ENCODE assay signal across 13 mouse cellular contexts in genomic region chr12:70104776-70105420, GRCm38 (mm10). TPM values are rescaled to one million over a fixed set of nuclear protein-coding genes. Genes with fewer than 3 reads are reported as not detected.
A peak's percentile ranks its signal among the peaks of the same experiment; 100 is the strongest.
DNase-seq lines count a peak whose midpoint lies in the region; ATAC-seq and TF ChIP-seq lines count a peak whose summit lies in the region.
"Had no signal": no experiment of that assay in that cellular context is flagged by ENCODE, and none has a peak within 500 bp of the region (broad histone marks: within the 10 kb centered on the region; RNA-seq: fewer than 3 reads in every experiment).

No protein-coding gene starts in this region.

- TF ChIP-seq CTCF in CH12.LX (conservative IDR thresholded peaks at IDR 0.05 in 1 of 2, IDR thresholded peaks at IDR 0.05 in 1 of 2; ENCODE audit: low read depth in 2 of 2, low read length in 2 of 2): no peak

- ATAC-seq in forebrain, embryonic 11.5 days (replicated peaks; ENCODE audit: low FRiP score): peak; percentile 39; the same call in 1 of the 2 replicates
- no peak; the same call in 1 of the 2 replicates for ATAC-seq in forebrain, embryonic 12.5 days (ENCODE audit: low FRiP score)
- ATAC-seq in neutrophil, adult 5-6 weeks (ENCODE audit: extremely low read depth, insufficient number of reproducible peaks, low FRiP score, poor library complexity, severe bottlenecking): peak; percentile 50; the same call in 1 of the 2 replicates
- ATAC-seq: intestine, embryonic 16.5 days had no signal

- no peak for TF ChIP-seq EP300 in CH12.LX (IDR thresholded peaks at IDR 0.05; ENCODE audit: low read length)

- dilution Hi-C loops in CH12.LX (cut with MboI; ENCODE audit: extremely low pct_ligation_motif_present, extremely low pct_unique_long_range_greater_than_20kb, low sequenced_read_pairs): no loop called here

- peaks cover 5% of the 10 kb centered on the region; the same call in 1 of the 2 replicates for H3K4me1 ChIP-seq in forebrain, embryonic 11.5 days (replicated peaks; ENCODE audit: control insufficient read depth, insufficient read depth, low read length)
- peaks cover 55% of the 10 kb centered on the region for H3K4me1 ChIP-seq in forebrain, embryonic 12.5 days
- H3K4me1 ChIP-seq in CH12.LX (ENCODE audit: control insufficient read depth in 1 of 2, insufficient read depth in 2 of 2): peaks cover 20 to 76% of the 10 kb centered on the region in 2 experiments

- H3K36me3 ChIP-seq in forebrain, embryonic 11.5 days (ENCODE audit: control insufficient read depth, insufficient read depth, low read length): no peaks in the 10 kb centered on the region
- H3K36me3 ChIP-seq in forebrain, embryonic 12.5 days (replicated peaks): 0 out of 2 replicates have a peak, but pooled peaks cover 3% of the 10 kb centered on the region
- H3K36me3 ChIP-seq in CH12.LX (replicated peaks in 1 of 2; ENCODE audit: control insufficient read depth in 1 of 2, insufficient read depth in 1 of 2, low read length in 1 of 2): peaks cover 11 to 39% of the 10 kb centered on the region in 2 experiments

- no peak overlapping the region for H3K9ac ChIP-seq in forebrain, embryonic 11.5 days (ENCODE audit: low read length)
- H3K9ac ChIP-seq in forebrain, embryonic 12.5 days: no peak overlapping the region
- no peak overlapping the region for H3K9ac ChIP-seq in CH12.LX (ENCODE audit: insufficient read depth, low read depth)
- H3K9ac ChIP-seq: limb, embryonic 12.5 days; neural tube, embryonic 12.5 days had no signal

- H3K27me3 ChIP-seq in forebrain, embryonic 11.5 days (ENCODE audit: control insufficient read depth, insufficient read depth, low read length): peaks cover 10% of the 10 kb centered on the region; the same call in 1 of the 2 replicates
- H3K27me3 ChIP-seq in forebrain, embryonic 12.5 days: peaks cover 28% of the 10 kb centered on the region
- H3K27me3 ChIP-seq in CH12.LX (replicated peaks): no peaks in the 10 kb centered on the region
- H3K27me3 ChIP-seq: neural tube, embryonic 12.5 days had no signal

- no peaks in the 10 kb centered on the region for H3K9me3 ChIP-seq in forebrain, embryonic 11.5 days (ENCODE audit: control insufficient read depth, low read length)
- no peaks in the 10 kb centered on the region for H3K9me3 ChIP-seq in forebrain, embryonic 12.5 days
- H3K9me3 ChIP-seq in CH12.LX (replicated peaks; ENCODE audit: low read length): no peaks in the 10 kb centered on the region
- H3K9me3 ChIP-seq: limb, embryonic 12.5 days; neural tube, embryonic 12.5 days had no signal

- peaks cover 8% of the 10 kb centered on the region for H3K79me2 ChIP-seq in CH12.LX (replicated peaks; ENCODE audit: control insufficient read depth, extremely low read depth, insufficient read depth, poor library complexity, severe bottlenecking)

- H3K4me3 ChIP-seq in forebrain, embryonic 11.5 days (ENCODE audit: low read depth, low read length): no peak overlapping the region
- H3K4me3 ChIP-seq in forebrain, embryonic 12.5 days (replicated peaks): no peak overlapping the region
- H3K4me3 ChIP-seq in CH12.LX (replicated peaks in 1 of 3; ENCODE audit: low read depth in 2 of 3, low read length in 2 of 3, poor library complexity in 1 of 3): no peak overlapping the region
- H3K4me3 ChIP-seq: limb, embryonic 12.5 days; neural tube, embryonic 12.5 days had no signal

- 5% methylated on average over 5 of the region's 5 CpGs for WGBS in forebrain, embryonic 11.5 days
- WGBS in forebrain, embryonic 12.5 days: 7% methylated on average over 5 of the region's 5 CpGs

- H3K27ac ChIP-seq in forebrain, embryonic 11.5 days (ENCODE audit: low read depth, low read length): no peak overlapping the region
- H3K27ac ChIP-seq in forebrain, embryonic 12.5 days: no peak overlapping the region
- H3K27ac ChIP-seq in CH12.LX (ENCODE audit: insufficient read depth, low read depth): peak overlapping the region; percentile 31; the same call in 1 of the 2 replicates
- H3K27ac ChIP-seq: limb, embryonic 12.5 days; neural tube, embryonic 12.5 days had no signal

- intact Hi-C loops in left cerebral cortex, postnatal 25 days (cut with DNase I): no loop called here

- no peak overlapping the region for H3K4me2 ChIP-seq in forebrain, embryonic 11.5 days (ENCODE audit: low read depth, low read length, severe bottlenecking)
- H3K4me2 ChIP-seq in forebrain, embryonic 12.5 days: no peak overlapping the region
- H3K4me2 ChIP-seq in CH12.LX (ENCODE audit: insufficient read depth, low read depth, poor library complexity, severe bottlenecking): 0 out of 2 replicates have a peak overlapping the region, but pooled peaks have one; percentile 11
- H3K4me2 ChIP-seq: heart, embryonic 11.5 days; limb, embryonic 12.5 days; neural tube, embryonic 12.5 days had no signal

- no peak for TF ChIP-seq POLR2A in CH12.LX (IDR thresholded peaks at IDR 0.05; ENCODE audit: low read depth, low read length)

- no peak for DNase-seq in forebrain, embryonic 11.5 days (ENCODE audit: low spot score)
- no peak for DNase-seq in CH12.LX (ENCODE audit: extremely low read depth)
- peak; percentile 51 for DNase-seq in kidney, adult 18-20 months
- DNase-seq in heart, postnatal 4 days: no peak
- no peak for DNase-seq in left cerebral cortex, postnatal 25 days (ENCODE audit: low spot score in 2 of 2)
- DNase-seq in urinary bladder, postnatal 25 days (ENCODE audit: low spot score): no peak
- DNase-seq: cerebellum, adult 2 months had no signal

- no peak for TF ChIP-seq RAD21 in CH12.LX (IDR thresholded peaks at IDR 0.05; ENCODE audit: low read depth, low read length)

- in situ Hi-C loops in CH12.LX (cut with MboI; ENCODE audit: low pct_ligation_motif_present, low pct_unique_long_range_greater_than_20kb, low sequenced_read_pairs): no loop called here

TF ChIP-seq in CH12.LX, 34 proteins besides CTCF, POLR2A, EP300 and RAD21:
- TF ChIP-seq JUND (conservative IDR thresholded peaks at IDR 0.05; ENCODE audit: low read depth, low read length): peak; percentile 21; the same call in 1 of the 2 replicates
- no peak for TF ChIP-seq SMC3 (IDR thresholded peaks at IDR 0.05; ENCODE audit: low read depth, low read length)
- TF ChIP-seq ZNF384 (IDR thresholded peaks at IDR 0.05; ENCODE audit: low read depth, low read length): peak; percentile 85
- TF ChIP-seq ETS1 (conservative IDR thresholded peaks at IDR 0.05; ENCODE audit: low read depth, low read length): peak; percentile 9; the same call in 1 of the 2 replicates

RNA-seq across cellular contexts. Expression of gene Nin, which starts 8.6 kb away (rescaled TPM):
- polyA plus RNA-seq in forebrain, embryonic 11.5 days (2014; fragmentation: Nextera tagmentation; extraction: Ambion mirVana): 13.0 and 13.3 TPM in 2 replicates
- polyA plus RNA-seq in forebrain, embryonic 12.5 days (2016; fragmentation: Nextera tagmentation; extraction: Ambion mirVana): 12.7 and 15.5 TPM in 2 replicates
- total RNA-seq in CH12.LX (2012; rRNA removed) (29.0 and 33.5 TPM in 2 replicates), CH12.LX (2014; rRNA removed) (34.1 and 37.2 TPM in 2 replicates)
- 41.8 and 51.7 TPM in 2 replicates for polyA plus RNA-seq in CH12.LX (2012; ENCODE audit: insufficient read length, low read depth)
- 92.8 and 95.4 TPM in 2 replicates for total RNA-seq in neutrophil, adult 5-6 weeks (2017)
- 10 to 100 TPM; 41.3 to 42.0 TPM for total RNA-seq in heart, postnatal 4 days (2021)
- total RNA-seq in left cerebral cortex, postnatal 25 days (2021): 10 to 100 TPM; 53.1 to 56.4 TPM

RNA-seq across cellular contexts. Expression of gene Abhd12b, which starts 49.0 kb away (rescaled TPM):
- not detected in 2 replicates for polyA plus RNA-seq in forebrain, embryonic 11.5 days (2014; fragmentation: Nextera tagmentation; extraction: Ambion mirVana)
- polyA plus RNA-seq in forebrain, embryonic 12.5 days (2016; fragmentation: Nextera tagmentation; extraction: Ambion mirVana): not detected in 2 replicates
- total RNA-seq in CH12.LX (2012; rRNA removed) (not detected in 2 replicates), CH12.LX (2014; rRNA removed) (not detected in 2 replicates)
- polyA plus RNA-seq in CH12.LX (2012; ENCODE audit: insufficient read length, low read depth): 0.23 TPM in 1 of 2 replicates, not detected in the other
- 0.70 TPM in 1 of 2 replicates, not detected in the other for total RNA-seq in neutrophil, adult 5-6 weeks (2017)
- total RNA-seq in heart, postnatal 4 days (2021): not detected
- total RNA-seq in left cerebral cortex, postnatal 25 days (2021): not detected
- polyA plus RNA-seq: cerebellum, adult 2 months; heart, embryonic 11.5 days; limb, embryonic 12.5 days; neural tube, embryonic 12.5 days had no signal
